Mouse (Mus musculus): ENCODE measurements at regions not wholly inside any gene's neighbourhood (a gene's known extent, or its start where the extent isn't known, plus 50 kb on each side); places are given as distances from the start of the nearest gene placed in this dataset.
A peak's percentile ranks its signal among the peaks of the same experiment; 100 is the strongest.

GRCm38 (mm10) chr13:110907319-110907955, 347.4 kb upstream of the Actbl2 start:
- Histone ChIP-seq H3K36me3 (ENCODE audit: control insufficient read depth, insufficient read depth, low read length) (no peaks in the 10 kb centered on the region), H3K4me2 (ENCODE audit: low read depth, low read length) (no peak overlapping the region), H3K9ac (ENCODE audit: low read depth, low read length) (no peak overlapping the region), H3K4me1 (ENCODE audit: control insufficient read depth, insufficient read depth, low read length) (peaks cover 22% of the 10 kb centered on the region), H3K4me3 (ENCODE audit: low read depth, low read length) (no peak overlapping the region), H3K27ac (replicated peaks; ENCODE audit: low read depth, low read length) (0 out of 2 replicates have a peak overlapping the region, but pooled peaks have one; percentile 17), H3K27me3 (replicated peaks; ENCODE audit: control insufficient read depth, insufficient read depth, low read length) (no peaks in the 10 kb centered on the region), H3K9me3 (ENCODE audit: control insufficient read depth, low read length) (no peaks in the 10 kb centered on the region)
- ATAC-seq (ENCODE audit: low read depth) = peak; percentile 62; the same call in 1 of the 2 replicates
- WGBS = 30% methylated on average over 6 of the region's 6 CpGs
- peak; percentile 75 for DNase-seq (ENCODE audit: low spot score)

GRCm38 (mm10) chr13:110911866-110912265, 342.9 kb upstream of the Actbl2 start:
- WGBS = 87% methylated on average over 7 of the region's 7 CpGs
- no peak for ATAC-seq (ENCODE audit: low read depth)
- H3K27ac ChIP-seq (replicated peaks; ENCODE audit: low read depth, low read length) = no peak overlapping the region

GRCm38 (mm10) chr13:110913177-110913576, 341.6 kb upstream of the Actbl2 start:
- Histone ChIP-seq H3K9ac (ENCODE audit: low read depth, low read length) (no peak overlapping the region), H3K36me3 (ENCODE audit: control insufficient read depth, insufficient read depth, low read length) (no peaks in the 10 kb centered on the region), H3K27ac (replicated peaks; ENCODE audit: low read depth, low read length) (no peak overlapping the region), H3K4me3 (ENCODE audit: low read depth, low read length) (no peak overlapping the region), H3K9me3 (ENCODE audit: control insufficient read depth, low read length) (no peaks in the 10 kb centered on the region), H3K4me1 (ENCODE audit: control insufficient read depth, insufficient read depth, low read length) (no peaks in the 10 kb centered on the region; the same call in 1 of the 2 replicates), H3K27me3 (replicated peaks; ENCODE audit: control insufficient read depth, insufficient read depth, low read length) (no peaks in the 10 kb centered on the region), H3K4me2 (ENCODE audit: low read depth, low read length) (no peak overlapping the region)
- ATAC-seq (ENCODE audit: low read depth) (no peak), DNase-seq (ENCODE audit: low spot score) (no peak)
- WGBS = 66% methylated on average over 4 of the region's 4 CpGs

More at GRCm38 (mm10) chr13:110911866-110912265, 342.9 kb upstream of the Actbl2 start:
- Histone ChIP-seq H3K4me3 (ENCODE audit: low read depth, low read length) (no peak overlapping the region), H3K9ac (ENCODE audit: low read depth, low read length) (no peak overlapping the region), H3K4me1 (ENCODE audit: control insufficient read depth, insufficient read depth, low read length) (peaks cover 10% of the 10 kb centered on the region), H3K9me3 (ENCODE audit: control insufficient read depth, low read length) (no peaks in the 10 kb centered on the region), H3K36me3 (ENCODE audit: control insufficient read depth, insufficient read depth, low read length) (no peaks in the 10 kb centered on the region), H3K27me3 (replicated peaks; ENCODE audit: control insufficient read depth, insufficient read depth, low read length) (no peaks in the 10 kb centered on the region), H3K4me2 (ENCODE audit: low read depth, low read length) (no peak overlapping the region)
- no peak for DNase-seq (ENCODE audit: low spot score)

GRCm38 (mm10) chr13:110913687-110914086, 341.1 kb upstream of the Actbl2 start:
- H3K4me3 ChIP-seq (ENCODE audit: low read depth, low read length) = no peak overlapping the region
- H3K9me3 ChIP-seq (ENCODE audit: control insufficient read depth, low read length) = no peaks in the 10 kb centered on the region
- no peak overlapping the region for H3K9ac ChIP-seq (ENCODE audit: low read depth, low read length)
- H3K36me3 ChIP-seq (ENCODE audit: control insufficient read depth, insufficient read depth, low read length) = no peaks in the 10 kb centered on the region
- no peak overlapping the region for H3K27ac ChIP-seq (replicated peaks; ENCODE audit: low read depth, low read length)
- WGBS = 78% methylated on average over 5 of the region's 5 CpGs
- H3K27me3 ChIP-seq (replicated peaks; ENCODE audit: control insufficient read depth, insufficient read depth, low read length) = no peaks in the 10 kb centered on the region
- DNase-seq (ENCODE audit: low spot score) (no peak), ATAC-seq (ENCODE audit: low read depth) (no peak)
- H3K4me2 ChIP-seq (ENCODE audit: low read depth, low read length) = no peak overlapping the region
- H3K4me1 ChIP-seq (ENCODE audit: control insufficient read depth, insufficient read depth, low read length) = no peaks in the 10 kb centered on the region

GRCm38 (mm10) chr13:110915161-110915560, 339.7 kb upstream of the Actbl2 start:
- 67% methylated on average over 1 of the region's 1 CpGs for WGBS
- ATAC-seq (ENCODE audit: low read depth) = no peak
- no peak overlapping the region for H3K27ac ChIP-seq (replicated peaks; ENCODE audit: low read depth, low read length)

GRCm38 (mm10) chr13:110923936-110924335, 330.9 kb upstream of the Actbl2 start:
- Histone ChIP-seq H3K4me2 (ENCODE audit: low read depth, low read length) (no peak overlapping the region), H3K9ac (ENCODE audit: low read depth, low read length) (no peak overlapping the region), H3K27me3 (replicated peaks; ENCODE audit: control insufficient read depth, insufficient read depth, low read length) (no peaks in the 10 kb centered on the region), H3K27ac (replicated peaks; ENCODE audit: low read depth, low read length) (no peak overlapping the region), H3K36me3 (ENCODE audit: control insufficient read depth, insufficient read depth, low read length) (no peaks in the 10 kb centered on the region), H3K4me1 (ENCODE audit: control insufficient read depth, insufficient read depth, low read length) (no peaks in the 10 kb centered on the region), H3K4me3 (ENCODE audit: low read depth, low read length) (no peak overlapping the region), H3K9me3 (ENCODE audit: control insufficient read depth, low read length) (no peaks in the 10 kb centered on the region)
- WGBS = 85% methylated on average over 5 of the region's 5 CpGs
- ATAC-seq (ENCODE audit: low read depth) (no peak), DNase-seq (ENCODE audit: low spot score) (peak; percentile 20)

More at GRCm38 (mm10) chr13:110915161-110915560, 339.7 kb upstream of the Actbl2 start:
- Histone ChIP-seq H3K9ac (ENCODE audit: low read depth, low read length) (no peak overlapping the region), H3K9me3 (ENCODE audit: control insufficient read depth, low read length) (no peaks in the 10 kb centered on the region), H3K27me3 (replicated peaks; ENCODE audit: control insufficient read depth, insufficient read depth, low read length) (no peaks in the 10 kb centered on the region), H3K4me1 (ENCODE audit: control insufficient read depth, insufficient read depth, low read length) (no peaks in the 10 kb centered on the region), H3K4me2 (ENCODE audit: low read depth, low read length) (no peak overlapping the region), H3K36me3 (ENCODE audit: control insufficient read depth, insufficient read depth, low read length) (no peaks in the 10 kb centered on the region), H3K4me3 (ENCODE audit: low read depth, low read length) (no peak overlapping the region)
- no peak for DNase-seq (ENCODE audit: low spot score)

- H3K4me1 ChIP-seq (ENCODE audit: control insufficient read depth, insufficient read depth, low read length) = no peaks in the 10 kb centered on the region
- ATAC-seq (ENCODE audit: low read depth) = no peak
- no peaks in the 10 kb centered on the region for H3K36me3 ChIP-seq (ENCODE audit: control insufficient read depth, insufficient read depth, low read length)
- no peak overlapping the region for H3K9ac ChIP-seq (ENCODE audit: low read depth, low read length)
- 77% methylated on average over 3 of the region's 3 CpGs for WGBS
- H3K27ac ChIP-seq (replicated peaks; ENCODE audit: low read depth, low read length) = no peak overlapping the region
- no peak overlapping the region for H3K4me3 ChIP-seq (ENCODE audit: low read depth, low read length)
- H3K4me2 ChIP-seq (ENCODE audit: low read depth, low read length) = no peak overlapping the region
- H3K9me3 ChIP-seq (ENCODE audit: control insufficient read depth, low read length) = no peaks in the 10 kb centered on the region
- H3K27me3 ChIP-seq (replicated peaks; ENCODE audit: control insufficient read depth, insufficient read depth, low read length) = no peaks in the 10 kb centered on the region
- no peak for DNase-seq (ENCODE audit: low spot score)
Measured at GRCm38 (mm10) chr13:110924897-110925296, 329.9 kb upstream of the Actbl2 start.

GRCm38 (mm10) chr13:110928143-110928542, 326.7 kb upstream of the Actbl2 start:
- Histone ChIP-seq H3K4me3 (ENCODE audit: low read depth, low read length) (no peak overlapping the region), H3K9ac (ENCODE audit: low read depth, low read length) (no peak overlapping the region), H3K9me3 (ENCODE audit: control insufficient read depth, low read length) (no peaks in the 10 kb centered on the region), H3K4me1 (ENCODE audit: control insufficient read depth, insufficient read depth, low read length) (no peaks in the 10 kb centered on the region), H3K27ac (replicated peaks; ENCODE audit: low read depth, low read length) (no peak overlapping the region), H3K4me2 (ENCODE audit: low read depth, low read length) (no peak overlapping the region), H3K27me3 (replicated peaks; ENCODE audit: control insufficient read depth, insufficient read depth, low read length) (no peaks in the 10 kb centered on the region), H3K36me3 (ENCODE audit: control insufficient read depth, insufficient read depth, low read length) (no peaks in the 10 kb centered on the region)
- ATAC-seq (ENCODE audit: low read depth) (no peak), DNase-seq (ENCODE audit: low spot score) (no peak)
- 72% methylated on average over 3 of the region's 3 CpGs for whole genome bisulfite sequencing

GRCm38 (mm10) chr13:110928894-110929293, 325.9 kb upstream of the Actbl2 start:
- Histone ChIP-seq H3K9me3 (ENCODE audit: control insufficient read depth, low read length) (no peaks in the 10 kb centered on the region), H3K27ac (replicated peaks; ENCODE audit: low read depth, low read length) (no peak overlapping the region), H3K36me3 (ENCODE audit: control insufficient read depth, insufficient read depth, low read length) (no peaks in the 10 kb centered on the region), H3K9ac (ENCODE audit: low read depth, low read length) (no peak overlapping the region), H3K4me1 (ENCODE audit: control insufficient read depth, insufficient read depth, low read length) (no peaks in the 10 kb centered on the region), H3K4me3 (ENCODE audit: low read depth, low read length) (no peak overlapping the region), H3K4me2 (ENCODE audit: low read depth, low read length) (no peak overlapping the region), H3K27me3 (replicated peaks; ENCODE audit: control insufficient read depth, insufficient read depth, low read length) (no peaks in the 10 kb centered on the region)
- DNase-seq (ENCODE audit: low spot score) = peak; percentile 19
- WGBS = 72% methylated on average over 3 of the region's 3 CpGs
- ATAC-seq (ENCODE audit: low read depth) = no peak
